Mouse (Mus musculus): Measurements from ENCODE around the gene Gpatch8. TPM values are rescaled to one million over a fixed set of nuclear protein-coding genes. Genes with fewer than 3 reads are reported as not detected.
A peak's percentile ranks its signal among the peaks of the same experiment; 100 is the strongest.

Gene Gpatch8
- total and polyA plus RNA-seq, 2 experiments from 2014 or later: 21.3 to 48.9 TPM

DNA sequence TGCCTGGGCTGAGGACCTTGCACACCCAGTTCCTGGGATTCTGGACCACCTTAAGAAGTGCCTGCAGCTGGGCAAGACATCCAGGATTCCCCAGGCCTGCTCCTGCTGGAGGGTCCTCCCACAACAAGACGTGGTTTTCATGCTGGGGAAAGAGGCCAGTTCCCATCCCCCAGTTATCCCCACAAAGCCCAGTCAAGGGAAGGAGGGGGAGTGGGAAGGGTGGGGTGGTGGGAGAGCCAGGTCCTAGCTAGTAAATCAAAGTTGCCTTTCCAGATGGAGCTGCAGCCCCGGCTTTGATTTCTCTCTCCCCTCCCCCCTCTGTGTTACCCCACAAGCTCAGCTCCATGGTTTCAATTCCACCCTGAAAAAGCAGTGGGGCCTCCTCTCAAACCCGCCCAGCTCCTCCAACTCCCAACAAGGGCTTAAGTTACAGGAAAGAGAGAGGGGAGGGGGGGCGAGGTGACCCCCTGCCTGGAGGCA, 39.2 kb upstream of the Gpatch8 start:
- Histone ChIP-seq H3K27ac (no peak overlapping the region), H3K4me1 (ENCODE audit: insufficient read depth, low read length) (no peaks in the 10 kb centered on the region), H3K4me3 (ENCODE audit: low read length) (no peak overlapping the region), H3K9ac (replicated peaks; ENCODE audit: low read length) (no peak overlapping the region), H3K36me3 (ENCODE audit: insufficient read depth, low read length) (no peaks in the 10 kb centered on the region), H3K27me3 (ENCODE audit: insufficient read depth, low read length) (no peaks in the 10 kb centered on the region), H3K4me2 (ENCODE audit: low read depth, low read length) (no peak overlapping the region), H3K9me3 (ENCODE audit: low read length) (no peaks in the 10 kb centered on the region)
- DNase-seq (ENCODE audit: low spot score): no peak
- 11% methylated on average over 3 of the region's 4 CpGs for WGBS
- no peak for TF ChIP-seq CTCF (IDR thresholded peaks at IDR 0.05; ENCODE audit: low read depth)
- ATAC-seq: no peak

DNA sequence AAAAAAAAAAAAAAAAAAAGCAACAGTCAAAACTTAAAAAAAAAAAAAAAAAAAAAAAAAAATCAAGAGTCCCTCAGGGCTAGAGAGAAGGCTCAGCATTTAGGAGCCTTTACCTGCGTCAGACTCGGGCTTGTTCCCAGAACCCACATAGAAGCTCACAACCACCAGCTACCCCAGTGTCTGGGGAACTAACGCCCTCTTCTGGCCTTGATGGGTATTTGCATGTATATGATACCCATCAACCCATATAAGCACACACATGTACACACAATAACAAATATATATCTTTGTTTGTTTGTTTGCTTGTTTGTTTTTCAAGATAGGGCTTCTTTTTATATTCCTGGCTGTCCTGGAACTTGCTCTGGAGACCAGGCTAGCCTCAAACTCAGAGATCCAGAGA, 31.4 kb upstream of the Gpatch8 start:
- H3K4me3 ChIP-seq (ENCODE audit: low read length): no peak overlapping the region
- WGBS: 83% methylated on average over 3 of the region's 3 CpGs
- H3K27me3 ChIP-seq (ENCODE audit: insufficient read depth, low read length): no peaks in the 10 kb centered on the region
- H3K9ac ChIP-seq (replicated peaks; ENCODE audit: low read length): no peak overlapping the region
- no peaks in the 10 kb centered on the region for H3K4me1 ChIP-seq (ENCODE audit: insufficient read depth, low read length)
- peak; percentile 20; the same call in 1 of the 2 replicates for TF ChIP-seq CTCF (IDR thresholded peaks at IDR 0.05; ENCODE audit: low read depth)
- H3K36me3 ChIP-seq (ENCODE audit: insufficient read depth, low read length): no peaks in the 10 kb centered on the region
- ATAC-seq (no peak), DNase-seq (ENCODE audit: low spot score) (no peak)
- no peak overlapping the region for H3K4me2 ChIP-seq (ENCODE audit: low read depth, low read length)
- no peak overlapping the region for H3K27ac ChIP-seq
- no peaks in the 10 kb centered on the region for H3K9me3 ChIP-seq (ENCODE audit: low read length)

DNA sequence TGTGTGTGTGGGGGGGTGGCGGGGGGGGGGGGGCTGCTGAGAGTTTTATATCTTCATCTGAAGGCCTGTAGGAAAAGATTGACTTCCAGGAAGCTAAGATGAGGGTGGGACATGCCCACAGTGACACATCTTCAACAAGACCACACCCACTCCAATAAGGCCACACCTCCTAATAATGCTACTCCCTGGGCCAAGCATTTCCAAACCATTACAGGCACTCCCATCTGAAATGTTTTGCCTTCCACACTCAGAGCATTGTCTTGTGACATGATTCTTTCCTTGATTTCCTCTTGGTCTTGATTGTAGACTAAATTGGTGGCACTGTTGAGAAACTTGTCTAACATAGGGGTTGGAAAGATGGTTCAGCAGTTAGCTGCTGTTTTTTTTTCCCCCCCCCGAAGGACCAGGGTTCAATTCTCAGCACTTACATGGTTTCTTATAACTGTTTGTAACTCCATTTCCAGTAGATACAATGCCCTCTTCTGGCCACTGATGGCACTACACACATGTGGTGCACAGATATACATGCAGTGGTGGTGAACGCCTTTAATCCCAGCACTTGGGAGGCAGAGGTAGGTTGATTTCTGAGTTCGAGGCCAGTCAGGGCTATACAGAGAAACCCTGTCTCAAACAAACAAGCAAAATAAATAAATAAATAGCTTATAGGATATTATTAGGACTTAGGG, 30.4 kb upstream of the Gpatch8 start:
- Histone ChIP-seq H3K36me3 (ENCODE audit: insufficient read depth, low read length) (no peaks in the 10 kb centered on the region), H3K27ac (no peak overlapping the region), H3K4me2 (ENCODE audit: low read depth, low read length) (no peak overlapping the region), H3K4me1 (ENCODE audit: insufficient read depth, low read length) (peaks cover under 1% of the 10 kb centered on the region; the same call in 1 of the 2 replicates), H3K27me3 (ENCODE audit: insufficient read depth, low read length) (no peaks in the 10 kb centered on the region), H3K9ac (replicated peaks; ENCODE audit: low read length) (no peak overlapping the region), H3K4me3 (ENCODE audit: low read length) (no peak overlapping the region), H3K9me3 (ENCODE audit: low read length) (no peaks in the 10 kb centered on the region)
- no peak for DNase-seq (ENCODE audit: low spot score)
- no peak for TF ChIP-seq CTCF (IDR thresholded peaks at IDR 0.05; ENCODE audit: low read depth)
- no peak for ATAC-seq
- WGBS: 95% methylated on average over 4 of the region's 4 CpGs

DNA sequence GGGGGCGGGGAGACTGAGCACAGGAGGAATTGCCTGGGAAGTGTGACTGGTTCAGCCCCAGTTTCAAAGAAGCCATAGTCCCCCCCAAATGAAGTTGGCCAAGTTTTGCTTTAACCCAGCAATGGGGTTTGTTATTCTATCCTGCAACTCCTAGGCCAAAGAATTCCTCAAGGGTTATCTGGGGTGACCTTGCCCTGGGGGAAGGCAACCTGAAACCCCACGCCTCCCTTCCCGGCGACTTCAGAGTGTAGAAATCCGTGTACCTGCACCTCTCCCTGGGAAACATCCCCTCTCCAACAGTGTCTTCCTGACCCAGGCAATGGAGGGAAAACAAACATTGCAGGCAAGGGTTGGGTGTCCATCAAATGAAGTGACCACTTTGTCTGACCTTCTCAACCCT, 26.5 kb upstream of the Gpatch8 start:
- ATAC-seq (no peak), DNase-seq (ENCODE audit: low spot score) (no peak)
- Histone ChIP-seq H3K27ac (no peak overlapping the region), H3K9me3 (ENCODE audit: low read length) (no peaks in the 10 kb centered on the region), H3K4me3 (ENCODE audit: low read length) (no peak overlapping the region), H3K4me2 (ENCODE audit: low read depth, low read length) (no peak overlapping the region), H3K9ac (replicated peaks; ENCODE audit: low read length) (no peak overlapping the region), H3K36me3 (ENCODE audit: insufficient read depth, low read length) (no peaks in the 10 kb centered on the region), H3K27me3 (ENCODE audit: insufficient read depth, low read length) (no peaks in the 10 kb centered on the region), H3K4me1 (ENCODE audit: insufficient read depth, low read length) (peaks cover 6% of the 10 kb centered on the region)
- no peak for TF ChIP-seq CTCF (IDR thresholded peaks at IDR 0.05; ENCODE audit: low read depth)
- WGBS: 30% methylated on average over 5 of the region's 5 CpGs

DNA sequence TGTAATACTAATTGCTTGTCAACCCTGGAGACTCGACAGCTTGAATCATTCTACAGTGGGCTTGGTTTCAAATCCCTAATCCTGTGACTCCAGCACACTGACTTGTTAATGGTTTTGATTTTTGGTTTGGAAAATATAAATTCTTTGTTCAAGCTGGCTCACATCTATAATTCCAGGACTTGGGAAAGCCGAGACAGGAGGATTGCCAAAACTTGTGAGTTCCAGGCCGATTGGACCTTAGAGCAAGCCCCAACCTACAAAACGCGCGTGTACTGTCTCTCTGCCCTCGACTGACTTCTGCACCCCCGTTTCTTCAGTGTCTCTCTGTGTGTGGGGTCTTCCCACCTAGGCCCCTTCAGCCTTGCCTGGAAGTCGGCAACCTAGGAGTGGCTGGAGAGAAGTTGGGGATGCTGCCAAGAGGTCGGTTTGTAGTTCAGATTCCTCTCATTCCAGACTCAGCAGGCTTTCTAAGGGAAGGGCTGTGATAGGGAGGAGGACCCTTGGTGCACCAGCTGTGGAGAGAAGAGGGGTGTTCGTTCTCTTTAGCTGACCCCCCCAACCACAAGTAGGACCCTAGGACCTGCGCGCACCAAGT, 25.9 kb upstream of the Gpatch8 start:
- Histone ChIP-seq H3K4me2 (ENCODE audit: low read depth, low read length) (no peak overlapping the region), H3K9me3 (ENCODE audit: low read length) (no peaks in the 10 kb centered on the region), H3K27me3 (ENCODE audit: insufficient read depth, low read length) (no peaks in the 10 kb centered on the region), H3K36me3 (ENCODE audit: insufficient read depth, low read length) (no peaks in the 10 kb centered on the region), H3K9ac (replicated peaks; ENCODE audit: low read length) (no peak overlapping the region), H3K27ac (peak overlapping the region; percentile 45; the same call in 1 of the 2 replicates), H3K4me1 (ENCODE audit: insufficient read depth, low read length) (peaks cover 6% of the 10 kb centered on the region), H3K4me3 (ENCODE audit: low read length) (no peak overlapping the region)
- TF ChIP-seq CTCF (IDR thresholded peaks at IDR 0.05; ENCODE audit: low read depth): no peak
- ATAC-seq (no peak), DNase-seq (ENCODE audit: low spot score) (peak; percentile 6)
- WGBS: 21% methylated on average over 13 of the region's 13 CpGs

DNA sequence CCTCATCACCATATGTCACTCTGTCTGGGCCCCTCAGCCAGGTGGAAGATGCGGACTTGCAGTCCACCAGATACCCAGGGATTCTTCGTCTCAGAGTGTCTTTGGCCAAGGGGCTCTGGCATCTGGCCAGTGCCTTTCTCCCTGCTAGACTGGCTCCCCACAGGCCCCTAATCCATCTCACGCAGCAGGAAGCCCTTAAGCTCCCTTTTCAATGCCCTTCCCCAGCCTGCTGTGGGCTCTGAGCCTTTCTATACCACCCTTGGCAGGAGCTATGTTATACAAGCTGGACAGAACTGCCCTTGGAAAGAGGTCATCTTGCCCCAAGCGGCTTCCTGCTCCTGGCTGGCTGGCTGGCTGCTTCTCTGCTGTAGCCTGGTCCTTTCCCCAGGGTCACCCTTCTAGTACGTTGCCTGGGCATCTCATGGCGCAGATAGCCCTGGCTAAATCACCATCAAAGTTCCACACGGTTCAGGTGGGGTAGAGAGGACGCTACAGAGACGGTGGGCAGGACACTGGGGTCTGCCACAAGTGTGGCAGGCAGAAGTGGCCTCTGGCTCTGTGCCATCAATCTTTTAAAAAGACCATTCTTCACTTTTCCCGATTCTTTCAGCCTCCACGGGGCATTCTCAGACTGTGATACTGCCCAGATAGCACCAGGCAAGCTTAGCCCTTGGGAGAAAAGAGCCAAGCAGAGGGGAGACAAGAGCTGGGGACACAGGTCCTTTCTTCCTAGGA, 25.3 kb upstream of the Gpatch8 start:
- WGBS: 14% methylated on average over 11 of the region's 11 CpGs
- Histone ChIP-seq H3K4me2 (ENCODE audit: low read depth, low read length) (0 out of 2 replicates have a peak overlapping the region, but pooled peaks have one; percentile 13), H3K36me3 (ENCODE audit: insufficient read depth, low read length) (no peaks in the 10 kb centered on the region), H3K9ac (replicated peaks; ENCODE audit: low read length) (no peak overlapping the region), H3K9me3 (ENCODE audit: low read length) (no peaks in the 10 kb centered on the region), H3K27me3 (ENCODE audit: insufficient read depth, low read length) (no peaks in the 10 kb centered on the region), H3K4me3 (ENCODE audit: low read length) (no peak overlapping the region), H3K4me1 (ENCODE audit: insufficient read depth, low read length) (peaks cover 6% of the 10 kb centered on the region), H3K27ac (peak overlapping the region; percentile 45)
- ATAC-seq (no peak), DNase-seq (ENCODE audit: low spot score) (peak; percentile 58)
- TF ChIP-seq CTCF (IDR thresholded peaks at IDR 0.05; ENCODE audit: low read depth): no peak

Data from hindbrain, postnatal 0 days (tissue).